Mouse (Mus musculus) layer of hippocampus, postnatal 10 days (tissue): Measurements from ENCODE around the gene Rgs10. TPM values are rescaled to one million over a fixed set of nuclear protein-coding genes. Genes with fewer than 3 reads are reported as not detected.
A peak's percentile ranks its signal among the peaks of the same experiment; 100 is the strongest.

ENCODE experiments used
- DNase-seq, 2 experiments: peaks; one replicate each; pipeline ENCODE4 v3.0.0; 2021; ENCODE audit warnings: low spot score in 2 of 2
- long read RNA-seq: library from polyadenylated mRNA; stranded (forward); transcript quantifications from one replicate; pipeline ENCODE4 v2.0.0, GENCODE M21; 2023
- total RNA-seq, 2 experiments: library from RNA; stranded (reverse); gene quantifications; 2 replicates each; pipeline ENCODE4 v1.2.3; 2021

The Rgs10 gene
- total RNA-seq: 10 to 100 TPM; 48.8 to 50.5 TPM
- long read RNA-seq, transcript Rgs10-201 (5 exons, 880 nt): major isoform, 41 of 72 reads
- long read RNA-seq, partial matches to known transcripts: 14 of 72 reads
- long read RNA-seq, other reads (novel, unspliced or antisense): 16 of 72 reads

- DNase-seq: peak; percentile 48 to 65
Observed at GRCm38 (mm10) chr7:128417930-128418779, at the start of gene Rgs10. TSS of gene Rgs10 (minus strand) at chr7:128418758.

GRCm38 (mm10) chr7:128462406-128462805 is 43.8 kb upstream of the Rgs10 start:
- peak in 1 of 2 experiments; percentile 12 for DNase-seq

- peak; percentile 95 to 97 for DNase-seq
Observed at GRCm38 (mm10) chr7:128461285-128462215, 43.0 kb upstream of the Rgs10 start, which contains the start of gene Tial1. TSS of gene Tial1 (minus strand) at chr7:128461717.

- peak in 1 of 2 experiments; percentile 58 for DNase-seq
Observed at GRCm38 (mm10) chr7:128460865-128461228, 42.3 kb upstream of the Rgs10 start.

GRCm38 (mm10) chr7:128460131-128460864 is 41.7 kb upstream of the Rgs10 start:
- peak in 1 of 2 experiments; percentile 40 for DNase-seq

- peak in 1 of 2 experiments; percentile 12 for DNase-seq
Observed at GRCm38 (mm10) chr7:128459791-128460130, 41.2 kb upstream of the Rgs10 start.

GRCm38 (mm10) chr7:128458011-128458410 is 39.5 kb upstream of the Rgs10 start:
- no peak for DNase-seq

GRCm38 (mm10) chr7:128452731-128453130 is 34.2 kb upstream of the Rgs10 start:
- no peak for DNase-seq

- no peak for DNase-seq
Observed at GRCm38 (mm10) chr7:128440584-128440983, 22.0 kb upstream of the Rgs10 start.

DNA sequence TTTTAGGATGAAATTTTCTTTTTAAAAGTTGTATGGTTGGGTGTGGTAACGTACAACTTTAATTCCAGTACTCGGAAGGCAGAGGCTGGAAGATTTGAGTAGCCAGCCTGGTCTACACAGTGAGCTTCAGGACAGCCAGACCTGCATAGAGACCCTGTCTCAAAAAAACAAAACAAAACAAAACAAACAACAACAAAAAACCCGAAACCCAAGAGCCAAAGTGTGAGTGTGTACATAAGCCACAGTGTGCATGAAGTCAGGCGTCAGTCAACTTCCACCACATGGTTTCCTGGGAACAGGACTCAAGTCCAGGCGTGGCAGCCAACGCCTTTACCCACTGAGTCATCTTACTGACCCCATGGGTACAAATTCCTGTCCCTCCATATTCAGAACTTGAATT is 20.7 kb upstream of the Rgs10 start:
- DNase-seq: no peak

- DNase-seq: no peak
Observed at GRCm38 (mm10) chr7:128438131-128438530, 19.6 kb upstream of the Rgs10 start.

DNA sequence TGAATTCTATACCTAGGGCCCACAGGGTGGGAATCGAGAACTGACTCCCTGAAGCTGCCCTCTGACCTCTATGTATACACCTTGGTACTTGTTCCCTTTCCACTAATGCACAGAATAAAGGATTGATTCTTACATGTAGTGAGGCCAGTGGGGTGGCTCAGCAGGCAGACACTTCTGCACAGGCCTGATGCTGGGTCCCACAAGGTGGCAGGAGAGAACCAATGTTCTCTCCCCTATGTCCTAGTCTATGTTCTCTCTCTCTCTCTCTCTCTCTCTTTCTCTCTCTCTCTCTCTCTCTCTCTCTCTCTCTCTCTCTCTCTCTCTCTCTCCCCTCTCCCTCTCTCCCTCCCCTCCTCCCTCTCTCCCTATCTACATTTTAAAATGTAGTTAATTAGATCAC is 14.7 kb upstream of the Rgs10 start:
- DNase-seq: peak in 1 of 2 experiments; percentile 48

GRCm38 (mm10) chr7:128432574-128432973 is 14.0 kb upstream of the Rgs10 start:
- no peak for DNase-seq

DNA sequence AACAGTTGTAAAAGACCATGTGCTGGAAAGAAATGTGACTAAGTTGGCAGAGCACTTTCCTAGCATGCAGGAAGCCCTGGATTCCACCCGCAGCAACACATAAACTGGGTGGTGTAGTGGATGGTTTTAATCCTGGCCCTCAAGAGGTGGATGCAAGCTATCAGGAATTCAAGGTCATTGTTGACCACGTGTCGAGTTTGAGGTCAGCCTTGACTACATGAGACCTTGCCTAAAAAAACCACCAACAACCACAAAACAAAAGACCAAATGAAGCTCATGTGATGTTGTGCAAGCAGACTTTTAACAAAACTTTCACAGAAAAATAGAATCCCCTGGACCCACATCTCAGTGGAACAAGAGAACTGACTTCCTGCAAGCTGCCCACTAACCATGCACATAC is 3.9 kb upstream of the Rgs10 start:
- no peak for DNase-seq

DNA sequence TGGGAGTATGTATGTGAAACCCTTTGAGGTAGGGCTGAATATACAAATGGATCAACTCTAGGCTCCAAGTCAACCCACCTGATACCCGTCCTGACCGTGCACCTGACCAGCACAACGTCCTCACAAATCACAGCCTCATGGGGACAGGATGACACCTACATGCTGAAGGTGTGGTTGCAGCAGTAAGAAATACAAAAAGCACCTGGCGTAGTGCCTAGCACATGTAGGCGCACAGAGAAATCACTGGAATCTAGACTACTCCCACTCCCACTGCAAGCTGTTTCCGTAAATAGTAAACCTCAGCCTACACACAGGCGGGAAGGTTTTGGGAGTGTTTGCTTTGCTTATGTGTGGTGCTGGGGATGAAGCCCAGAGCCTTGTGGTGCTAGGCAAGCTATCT is 3.1 kb upstream of the Rgs10 start:
- DNase-seq: no peak

- DNase-seq: no peak
Observed at GRCm38 (mm10) chr7:128419690-128420089, 1.1 kb upstream of the Rgs10 start.

- DNase-seq: peak in 1 of 2 experiments; percentile 21
Observed at GRCm38 (mm10) chr7:128417226-128417929, 1.2 kb downstream of the Rgs10 start.

DNA sequence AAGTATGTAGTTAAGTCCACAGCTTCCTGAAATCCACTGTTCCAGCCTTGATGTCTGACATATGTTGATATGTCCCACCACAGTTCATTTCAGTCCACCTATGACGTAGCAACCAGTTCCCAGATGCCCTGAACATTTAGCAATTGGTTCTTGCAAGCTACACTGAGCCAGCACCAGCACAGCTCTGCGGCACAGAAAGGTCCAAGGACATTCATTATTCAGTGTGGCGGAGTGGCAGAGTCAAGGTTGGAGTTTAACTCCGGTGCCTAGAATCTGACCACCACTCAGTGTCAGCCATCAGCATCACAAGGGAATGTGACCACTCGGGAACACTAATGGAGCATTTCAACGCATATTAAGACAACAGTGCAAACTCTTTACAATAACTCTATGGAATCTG is 1.9 kb downstream of the Rgs10 start:
- no peak for DNase-seq

DNA sequence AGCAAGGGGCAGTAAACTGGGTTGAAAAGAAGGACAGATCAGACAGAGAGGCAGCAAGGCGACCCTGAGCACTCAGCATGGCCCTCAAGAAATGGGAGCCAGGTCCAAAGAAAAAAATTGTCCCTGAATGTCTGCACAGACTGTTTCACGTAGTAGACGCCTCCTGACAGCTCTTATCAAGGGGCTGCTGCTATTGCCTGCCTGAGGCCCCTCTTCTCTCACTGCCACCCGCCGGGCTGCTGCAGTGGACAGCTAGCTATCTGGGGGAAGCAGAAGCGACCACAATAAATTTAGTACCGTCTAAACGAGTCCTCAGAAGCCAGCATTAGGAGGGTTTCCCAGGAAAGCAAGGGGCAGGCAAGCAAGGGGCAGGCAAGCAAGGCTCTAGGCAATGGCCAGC is 4.1 kb downstream of the Rgs10 start:
- no peak for DNase-seq

GRCm38 (mm10) chr7:128412071-128412833 is 6.3 kb downstream of the Rgs10 start:
- DNase-seq: peak in 1 of 2 experiments; percentile 19
